32 mouse cellular contexts compared by ENCODE assay signal in the genomic region with DNA sequence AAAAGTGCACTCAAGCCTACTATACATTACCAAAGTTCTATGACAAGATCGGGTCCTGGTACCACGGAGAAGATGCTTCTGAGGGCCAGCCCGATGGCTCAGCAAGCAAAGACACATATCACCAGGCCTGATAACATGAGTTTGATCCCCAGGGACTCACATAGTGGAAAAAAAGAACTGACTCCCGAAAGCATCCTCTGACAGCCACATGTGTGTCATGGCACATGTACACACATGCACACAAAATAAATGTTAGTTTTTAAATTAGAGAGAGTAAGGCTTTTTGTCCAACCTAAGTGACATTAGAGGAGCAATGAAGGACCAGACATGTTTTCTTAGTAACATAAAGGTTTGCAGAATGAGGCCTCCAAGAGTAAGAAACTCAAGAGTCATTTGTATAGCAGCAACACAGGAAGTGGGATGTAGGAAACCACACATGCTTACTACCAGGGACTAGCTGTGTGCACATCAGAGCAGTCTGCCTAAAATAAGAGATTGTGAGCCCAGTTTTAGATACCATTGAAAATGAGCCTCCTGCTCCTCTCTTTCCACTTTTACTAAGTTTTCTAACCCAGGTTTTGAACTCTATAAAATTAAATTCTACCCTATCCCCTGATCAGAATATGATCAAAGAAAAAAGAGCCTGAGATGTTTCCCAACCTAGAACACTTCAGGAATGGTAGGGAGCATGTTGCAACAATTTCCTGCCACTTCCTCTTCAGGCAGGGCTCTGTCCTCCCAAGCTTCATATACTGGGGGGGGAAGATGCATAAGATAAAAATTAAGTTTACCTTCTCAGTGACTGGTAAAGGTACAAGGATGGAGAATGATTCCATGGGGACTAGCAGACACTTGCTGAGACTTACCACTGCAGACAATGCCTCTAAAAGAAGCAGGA. TPM values are rescaled to one million over a fixed set of nuclear protein-coding genes. Genes with fewer than 3 reads are reported as not detected.
A peak's percentile ranks its signal among the peaks of the same experiment; 100 is the strongest.
DNase-seq lines count a peak whose midpoint lies in the region; ATAC-seq and TF ChIP-seq lines count a peak whose summit lies in the region.
"Had no signal": no experiment of that assay in that cellular context is flagged by ENCODE, and none has a peak within 500 bp of the region (broad histone marks: within the 10 kb centered on the region; RNA-seq: fewer than 3 reads in every experiment).

No protein-coding gene starts in this region.

- TF ChIP-seq RAD21 in CH12.LX (IDR thresholded peaks at IDR 0.05; ENCODE audit: low read depth, low read length): no peak

- no peak overlapping the region for H3K4me2 ChIP-seq in CH12.LX (ENCODE audit: insufficient read depth, low read depth, poor library complexity, severe bottlenecking)
- H3K4me2 ChIP-seq: embryonic facial prominence, embryonic 13.5 days; embryonic facial prominence, embryonic 15.5 days; forebrain, embryonic 13.5 days; forebrain, embryonic 15.5 days had no signal

- H3K9ac ChIP-seq in CH12.LX (ENCODE audit: insufficient read depth, low read depth): no peak overlapping the region
- H3K9ac ChIP-seq: embryonic facial prominence, embryonic 13.5 days; embryonic facial prominence, embryonic 15.5 days; forebrain, embryonic 13.5 days; forebrain, embryonic 15.5 days; forebrain, postnatal 0 days had no signal

- no peak for TF ChIP-seq CTCF in CH12.LX (conservative IDR thresholded peaks at IDR 0.05 in 1 of 2, IDR thresholded peaks at IDR 0.05 in 1 of 2; ENCODE audit: low read depth in 2 of 2, low read length in 2 of 2)
- no peak for TF ChIP-seq CTCF in left cerebral cortex, adult 2 months (IDR thresholded peaks at IDR 0.05)

- H3K9me3 ChIP-seq in CH12.LX (replicated peaks; ENCODE audit: low read length): no peaks in the 10 kb centered on the region
- H3K9me3 ChIP-seq: embryonic facial prominence, embryonic 13.5 days; embryonic facial prominence, embryonic 15.5 days; forebrain, embryonic 13.5 days; forebrain, embryonic 15.5 days had no signal

- intact Hi-C loops in left cerebral cortex, adult 2 months (cut with DNase I): no loop called here

- TF ChIP-seq EP300 in CH12.LX (IDR thresholded peaks at IDR 0.05; ENCODE audit: low read length): peak; percentile 82

- peaks cover 11 to 30% of the 10 kb centered on the region in 2 experiments for H3K4me1 ChIP-seq in CH12.LX (ENCODE audit: control insufficient read depth in 1 of 2, insufficient read depth in 2 of 2)
- H3K4me1 ChIP-seq: embryonic facial prominence, embryonic 13.5 days; embryonic facial prominence, embryonic 15.5 days; forebrain, embryonic 13.5 days; forebrain, embryonic 15.5 days had no signal

- no peaks in the 10 kb centered on the region for H3K27me3 ChIP-seq in CH12.LX (replicated peaks)
- H3K27me3 ChIP-seq: embryonic facial prominence, embryonic 13.5 days; embryonic facial prominence, embryonic 15.5 days; forebrain, embryonic 13.5 days; forebrain, embryonic 15.5 days had no signal

- TF ChIP-seq POLR2A in CH12.LX (IDR thresholded peaks at IDR 0.05; ENCODE audit: low read depth, low read length): no peak

- H3K79me2 ChIP-seq in CH12.LX (replicated peaks; ENCODE audit: control insufficient read depth, extremely low read depth, insufficient read depth, poor library complexity, severe bottlenecking): no peaks in the 10 kb centered on the region

- ATAC-seq in megakaryocyte, adult 5-6 weeks (ENCODE audit: poor library complexity, severe bottlenecking): peak; percentile 74
- ATAC-seq: CD4-positive, CD25-positive, alpha-beta regulatory T cell, adult 4 months; forebrain, embryonic 13.5 days; forebrain, embryonic 15.5 days; forebrain, postnatal 0 days had no signal

- in situ Hi-C loops in CH12.LX (cut with MboI; ENCODE audit: low pct_ligation_motif_present, low pct_unique_long_range_greater_than_20kb, low sequenced_read_pairs): no loop called here

- dilution Hi-C loops in CH12.LX (cut with MboI; ENCODE audit: extremely low pct_ligation_motif_present, extremely low pct_unique_long_range_greater_than_20kb, low sequenced_read_pairs): no loop called here

- no peak overlapping the region for H3K4me3 ChIP-seq in CH12.LX (replicated peaks in 1 of 3; ENCODE audit: low read depth in 2 of 3, low read length in 2 of 3, poor library complexity in 1 of 3)
- H3K4me3 ChIP-seq in left cerebral cortex, adult 2 months: no peak overlapping the region
- H3K4me3 ChIP-seq: embryonic facial prominence, embryonic 13.5 days; embryonic facial prominence, embryonic 15.5 days; erythroblast, embryonic 14.5 days; forebrain, embryonic 13.5 days; forebrain, embryonic 15.5 days had no signal

- H3K27ac ChIP-seq in CH12.LX (ENCODE audit: insufficient read depth, low read depth): no peak overlapping the region
- no peak overlapping the region for H3K27ac ChIP-seq in left cerebral cortex, adult 2 months
- H3K27ac ChIP-seq: embryonic facial prominence, embryonic 13.5 days; embryonic facial prominence, embryonic 15.5 days; forebrain, embryonic 13.5 days; forebrain, embryonic 15.5 days had no signal

- no peaks in the 10 kb centered on the region for H3K36me3 ChIP-seq in CH12.LX (replicated peaks in 1 of 2; ENCODE audit: control insufficient read depth in 1 of 2, insufficient read depth in 1 of 2, low read length in 1 of 2)
- H3K36me3 ChIP-seq: embryonic facial prominence, embryonic 13.5 days; embryonic facial prominence, embryonic 15.5 days; forebrain, embryonic 15.5 days had no signal

- DNase-seq in thymus, postnatal 0 days (ENCODE audit: low spot score): peak; percentile 32
- no peak for DNase-seq in thymus, postnatal 10 days (ENCODE audit: low spot score in 2 of 2)
- peak; percentile 82 for DNase-seq in CH12.LX (ENCODE audit: extremely low read depth)
- DNase-seq in frontal cortex, adult 2 months (ENCODE audit: extremely low spot score in 1 of 2, low spot score in 1 of 2): no peak
- DNase-seq in left cerebral cortex, adult 2 months (ENCODE audit: extremely low spot score in 1 of 2, low spot score in 2 of 2): no peak
- no peak for DNase-seq in urinary bladder, postnatal 36 days (ENCODE audit: low spot score in 2 of 2)
- DNase-seq: adrenal gland, adult 2 months; adrenal gland, postnatal 10 days; adrenal gland, postnatal 25 days; B cell, adult 2 months; cerebellum, adult 11 months; cerebellum, adult 18-20 months; cerebellum, adult 8-10 months; cerebellum, adult 9-11 months; cerebellum, postnatal 14 days; cerebellum, postnatal 36 days; embryo, embryonic 11 days; forebrain, postnatal 0 days had no signal

TF ChIP-seq in CH12.LX, 34 proteins besides CTCF, POLR2A, EP300 and RAD21 (continues in another document):
- TF ChIP-seq PAX5 (IDR thresholded peaks at IDR 0.05; ENCODE audit: low read length) (no peak), RCOR1 (conservative IDR thresholded peaks at IDR 0.05; ENCODE audit: low read depth, low read length) (no peak), IRF4 (IDR thresholded peaks at IDR 0.05; ENCODE audit: low read depth, low read length) (peak; percentile 59; the same call in 1 of the 2 replicates), USF1 (IDR thresholded peaks at IDR 0.05; ENCODE audit: low read depth, low read length) (no peak), TCF12 (IDR thresholded peaks at IDR 0.05; ENCODE audit: low read depth, low read length) (peak; percentile 44; the same call in 1 of the 2 replicates), ZMIZ1 (IDR thresholded peaks at IDR 0.05; ENCODE audit: low read depth, low read length) (no peak), SMC3 (IDR thresholded peaks at IDR 0.05; ENCODE audit: low read depth, low read length) (no peak), ZNF384 (IDR thresholded peaks at IDR 0.05; ENCODE audit: low read depth, low read length) (no peak), KAT2A (IDR thresholded peaks at IDR 0.05; ENCODE audit: insufficient replicate concordance, low read length) (no peak), NRF1 (IDR thresholded peaks at IDR 0.05; ENCODE audit: low read depth, low read length) (no peak), POLR2AphosphoS2 (IDR thresholded peaks at IDR 0.05; ENCODE audit: low read depth, low read length) (no peak), NELFE (IDR thresholded peaks at IDR 0.05; ENCODE audit: low read depth, low read length) (no peak), HCFC1 (IDR thresholded peaks at IDR 0.05; ENCODE audit: low read depth, low read length) (no peak), MAFK (IDR thresholded peaks at IDR 0.05; ENCODE audit: insufficient replicate concordance, low read length) (no peak), USF2 (conservative IDR thresholded peaks at IDR 0.05; ENCODE audit: low read depth, low read length) (no peak), MEF2A (IDR thresholded peaks at IDR 0.05; ENCODE audit: borderline replicate concordance, low read depth, low read length) (no peak), UBTF (IDR thresholded peaks at IDR 0.05; ENCODE audit: low read depth, low read length) (no peak), JUN (IDR thresholded peaks at IDR 0.05; ENCODE audit: insufficient read depth, low read depth, low read length) (no peak), MAZ (IDR thresholded peaks at IDR 0.05; ENCODE audit: low read depth, low read length) (no peak)

RNA-seq across cellular contexts. Expression of gene Ambn, which starts 13.3 kb away (rescaled TPM):
- polyA plus RNA-seq in thymus, postnatal 0 days (2015; fragmentation: Nextera tagmentation; extraction: Ambion mirVana): 0.17 TPM in 1 of 2 replicates, not detected in the other
- total RNA-seq in CH12.LX (2012; rRNA removed) (0.08 TPM in 1 of 2 replicates, not detected in the other), CH12.LX (2014; rRNA removed) (0.20 TPM in 1 of 2 replicates, not detected in the other)
- polyA plus RNA-seq in CH12.LX (2012; ENCODE audit: insufficient read length, low read depth): not detected in 2 replicates
- not detected in 2 replicates for total RNA-seq in megakaryocyte, adult 5-6 weeks (2015)
- total RNA-seq in megakaryocyte, adult 5-6 weeks (2017): not detected in 2 replicates
- not detected in 2 replicates for polyA plus RNA-seq in frontal cortex, adult 2 months (2012; rRNA removed)
- not detected for total RNA-seq in left cerebral cortex, adult 2 months (2021)
- total RNA-seq: adrenal gland, adult 2 months; adrenal gland, postnatal 10 days; adrenal gland, postnatal 25 days; adrenal gland, postnatal 4 days; common myeloid progenitor, adult 5-6 weeks; ES-E14; forebrain, postnatal 0 days; MEL had no signal
- polyA plus RNA-seq: adrenal gland, adult 2 months; erythroblast, embryonic 14.5 days; forebrain, embryonic 11.5 days; forebrain, embryonic 13.5 days; forebrain, postnatal 0 days had no signal

RNA-seq across cellular contexts. Expression of gene Enam, which starts 18.7 kb away (rescaled TPM):
- polyA plus RNA-seq in thymus, postnatal 0 days (2015; fragmentation: Nextera tagmentation; extraction: Ambion mirVana): 0.05 and 0.07 TPM in 2 replicates
- 0.04 TPM in 2 replicates for total RNA-seq in CH12.LX (2012; rRNA removed)
- total RNA-seq in CH12.LX (2014; rRNA removed): not detected in 2 replicates
- polyA plus RNA-seq in CH12.LX (2012; ENCODE audit: insufficient read length, low read depth): 0.09 TPM in 1 of 2 replicates, not detected in the other
- total RNA-seq in megakaryocyte, adult 5-6 weeks (2015): not detected in 2 replicates
- total RNA-seq in megakaryocyte, adult 5-6 weeks (2017): not detected in 2 replicates
- polyA plus RNA-seq in frontal cortex, adult 2 months (2012; rRNA removed): not detected in 2 replicates
- not detected for total RNA-seq in left cerebral cortex, adult 2 months (2021)
- total RNA-seq: adrenal gland, adult 2 months; adrenal gland, postnatal 10 days; adrenal gland, postnatal 25 days; adrenal gland, postnatal 4 days; common myeloid progenitor, adult 5-6 weeks; ES-E14; forebrain, postnatal 0 days; MEL had no signal
- polyA plus RNA-seq: adrenal gland, adult 2 months; brain, embryonic 14.5 days; CD4-positive, CD25-positive, alpha-beta regulatory T cell, adult 4 months; embryonic facial prominence, embryonic 11.5 days; embryonic facial prominence, embryonic 13.5 days; embryonic facial prominence, embryonic 15.5 days; erythroblast, embryonic 14.5 days; forebrain, embryonic 11.5 days; forebrain, embryonic 13.5 days; forebrain, embryonic 15.5 days; forebrain, postnatal 0 days had no signal

RNA-seq across cellular contexts. Expression of gene Jchain, which starts 58.6 kb away (rescaled TPM):
- 0.42 and 0.44 TPM in 2 replicates for polyA plus RNA-seq in thymus, postnatal 0 days (2015; fragmentation: Nextera tagmentation; extraction: Ambion mirVana)
- total RNA-seq in CH12.LX (2012; rRNA removed) (477 and 729 TPM in 2 replicates), CH12.LX (2014; rRNA removed) (1,234 and 1,319 TPM in 2 replicates)
- 336 and 364 TPM in 2 replicates for polyA plus RNA-seq in CH12.LX (2012; ENCODE audit: insufficient read length, low read depth)
- 14.6 and 57.2 TPM in 2 replicates for total RNA-seq in megakaryocyte, adult 5-6 weeks (2015)
- total RNA-seq in megakaryocyte, adult 5-6 weeks (2017): 9.2 and 29.6 TPM in 2 replicates
- polyA plus RNA-seq in frontal cortex, adult 2 months (2012; rRNA removed): 1.6 and 1.7 TPM in 2 replicates
- under 1 TPM; 0.47 to 0.66 TPM for total RNA-seq in left cerebral cortex, adult 2 months (2021)
- total RNA-seq: common myeloid progenitor, adult 5-6 weeks; MEL had no signal
- polyA plus RNA-seq: embryonic facial prominence, embryonic 13.5 days; erythroblast, embryonic 14.5 days had no signal

Comparison
In these comparisons a context has a peak if more than half of its experiments do, and no peak if none do; other contexts are left out.
1. DNase-seq: peak in thymus, postnatal 0 days (single experiment) and CH12.LX (single experiment); none in thymus, postnatal 10 days (0 of 2), frontal cortex, adult 2 months (0 of 2), left cerebral cortex, adult 2 months (0 of 2) and urinary bladder, postnatal 36 days (0 of 2).
2. RNA of gene Jchain, which starts 58.6 kb away (total RNA-seq): 477 to 1,319 TPM in CH12.LX; 9.2 to 57.2 TPM in megakaryocyte, adult 5-6 weeks and 0.47 to 0.66 TPM in left cerebral cortex, adult 2 months; every median in the first group is over 4 times any median in the second.